Mouse (Mus musculus): ENCODE data around the gene Dync1i1. TPM values are rescaled to one million over a fixed set of nuclear protein-coding genes. Genes with fewer than 3 reads are reported as not detected.

The Dync1i1 gene
- total RNA-seq, 1 experiment from 2014 or later, result not detected

DNA sequence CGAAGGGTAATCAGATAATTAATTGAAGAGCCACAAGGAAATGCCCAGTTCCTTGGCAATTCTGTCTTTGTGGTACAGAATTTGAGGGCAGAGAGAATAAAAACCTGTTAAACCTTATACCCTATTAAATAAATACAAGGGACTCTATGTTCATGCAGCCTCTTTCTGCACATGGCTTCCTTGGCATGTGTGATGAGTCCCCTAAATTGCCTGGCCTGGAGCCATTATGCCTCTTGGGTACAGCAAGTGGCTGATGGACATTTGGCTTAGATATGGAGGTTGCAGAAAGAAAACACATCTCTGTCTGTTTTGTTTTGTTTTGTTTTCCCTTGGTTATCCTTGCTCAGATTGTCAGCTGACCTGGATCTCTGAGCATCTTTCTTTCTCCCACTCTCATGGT is 43.1 kb downstream of the Dync1i1 start:
- no peak for ATAC-seq (replicated peaks; ENCODE audit: low read depth, poor library complexity, severe bottlenecking)

DNA sequence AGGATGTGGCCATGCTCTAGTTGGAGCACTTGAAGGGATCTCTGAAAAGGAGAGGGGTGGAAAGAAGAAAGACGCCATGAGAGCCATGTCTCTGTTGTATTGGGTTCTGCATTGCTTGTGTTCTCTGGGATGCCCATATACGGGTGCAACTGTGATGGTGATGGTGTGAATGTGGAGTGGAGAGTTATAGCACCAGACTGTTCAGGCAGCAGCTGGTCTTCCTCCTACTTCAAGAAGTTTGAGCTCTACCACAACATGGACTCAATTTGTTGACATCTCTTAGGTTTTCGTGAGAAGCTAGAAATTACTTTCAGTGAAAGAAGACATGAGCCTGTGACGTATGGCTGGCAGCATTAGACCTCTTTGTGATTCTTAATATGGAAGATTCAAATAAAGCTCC is 44.8 kb downstream of the Dync1i1 start:
- no peak for ATAC-seq (replicated peaks; ENCODE audit: low read depth, poor library complexity, severe bottlenecking)

DNA sequence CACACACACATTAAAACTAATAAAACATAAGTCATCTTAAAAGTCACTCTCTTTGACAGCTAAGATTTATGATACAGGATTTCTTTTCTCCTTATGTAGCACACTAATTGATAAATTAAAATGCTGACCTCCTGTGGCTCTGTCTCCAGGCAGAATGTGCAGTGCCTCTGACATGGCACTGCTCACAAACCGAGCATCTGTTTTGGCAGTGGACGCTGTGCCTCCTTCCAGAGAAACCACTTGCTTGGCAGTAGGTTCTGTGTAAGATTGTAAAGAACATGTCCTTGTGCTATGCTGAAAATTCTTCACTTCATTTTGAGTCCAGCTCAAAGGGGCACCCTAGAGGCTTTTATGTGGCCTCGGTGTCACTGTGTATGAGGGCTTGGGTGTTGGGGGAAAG is 50.0 kb downstream of the Dync1i1 start:
- no peak for ATAC-seq (replicated peaks; ENCODE audit: low read depth, poor library complexity, severe bottlenecking)

DNA sequence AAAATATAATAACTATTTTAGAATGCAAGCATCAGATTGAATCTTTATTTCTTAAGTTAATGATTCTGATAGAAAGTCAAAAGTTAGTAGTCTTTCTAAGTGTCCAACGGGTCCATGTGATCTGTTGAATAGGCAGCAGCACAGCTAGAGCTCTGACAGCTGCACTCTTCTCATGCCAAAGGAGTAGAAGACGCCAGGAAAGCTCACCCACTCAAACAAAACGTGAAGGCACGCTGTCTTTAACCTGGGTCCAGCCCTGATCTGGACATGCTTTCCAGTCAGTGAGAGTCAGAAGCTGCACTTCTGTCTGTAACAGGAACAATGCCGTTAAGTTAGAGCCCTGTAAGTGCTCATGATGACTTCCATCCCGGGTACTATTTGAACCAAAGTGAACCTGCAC is 56.3 kb downstream of the Dync1i1 start:
- ATAC-seq (replicated peaks; ENCODE audit: low read depth, poor library complexity, severe bottlenecking), result no peak

DNA sequence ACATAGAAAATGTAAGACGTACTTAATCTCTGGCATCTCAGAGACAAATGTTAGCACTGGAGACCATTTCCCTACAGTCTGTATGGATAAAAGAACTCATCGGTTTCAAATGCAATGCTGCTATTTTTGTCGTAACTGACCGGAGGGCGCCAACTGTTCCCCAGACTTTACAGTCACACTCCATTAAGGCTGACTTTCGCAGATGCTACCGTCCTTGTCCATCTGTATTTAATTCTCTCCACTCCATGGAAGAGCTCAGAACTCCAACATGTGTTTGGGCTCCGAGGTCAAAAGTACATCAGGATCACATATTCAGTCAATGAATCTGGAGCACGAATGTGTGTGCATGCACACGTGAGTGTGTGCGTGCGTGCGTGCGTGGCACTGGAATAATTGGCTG is 58.4 kb downstream of the Dync1i1 start:
- ATAC-seq (replicated peaks; ENCODE audit: low read depth, poor library complexity, severe bottlenecking), result no peak

DNA sequence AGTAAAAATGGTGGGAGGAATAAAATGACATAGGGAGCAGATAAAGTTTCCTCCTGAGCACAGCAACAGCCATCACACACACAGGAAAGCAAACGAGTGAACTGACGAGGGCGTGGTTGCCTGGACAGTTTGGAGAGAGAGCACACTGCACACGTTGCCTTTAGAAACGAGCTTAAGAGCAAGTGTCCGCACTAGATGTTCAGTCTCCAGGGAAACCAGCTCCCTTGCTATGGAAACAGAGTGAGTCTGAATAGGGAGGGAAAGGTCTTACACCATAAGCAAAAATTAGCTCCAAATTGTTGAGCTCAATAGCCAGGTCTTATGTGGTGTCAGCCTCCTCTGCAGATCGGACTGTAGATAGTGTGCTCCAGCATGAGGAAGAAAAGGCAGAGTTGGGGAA is 65.2 kb downstream of the Dync1i1 start:
- ATAC-seq (replicated peaks; ENCODE audit: low read depth, poor library complexity, severe bottlenecking), result no peak

DNA sequence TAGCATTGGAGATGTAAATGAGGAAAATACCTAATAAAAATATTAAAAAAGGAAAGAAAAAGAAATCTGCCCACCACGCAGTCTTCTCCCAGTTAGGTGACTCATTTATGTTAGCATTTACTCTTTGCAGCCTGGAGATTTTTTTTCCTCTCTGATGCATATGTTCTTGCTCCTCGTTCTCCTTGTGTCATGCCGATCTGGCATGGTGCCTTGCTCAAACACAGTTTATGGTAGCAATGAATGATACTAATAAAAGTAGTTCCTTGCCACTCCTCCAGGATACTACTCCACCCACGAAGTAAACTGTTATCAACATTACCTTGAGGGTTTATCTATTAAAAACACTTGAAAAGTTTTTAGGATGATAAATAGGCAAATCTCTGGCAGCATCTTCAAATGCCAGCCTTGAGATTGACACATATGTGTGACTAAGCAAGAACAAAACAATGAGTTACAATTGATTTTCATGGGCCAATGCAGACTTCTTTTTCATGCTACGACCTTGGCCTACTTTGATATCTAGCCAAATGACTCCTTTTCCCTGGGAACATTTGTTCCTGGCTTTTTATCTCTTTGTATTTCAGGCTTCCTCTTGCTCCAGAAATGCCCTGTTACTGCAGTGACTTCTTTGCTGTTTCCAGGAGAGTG is 68.8 kb downstream of the Dync1i1 start:
- no peak for ATAC-seq (replicated peaks; ENCODE audit: low read depth, poor library complexity, severe bottlenecking)

DNA sequence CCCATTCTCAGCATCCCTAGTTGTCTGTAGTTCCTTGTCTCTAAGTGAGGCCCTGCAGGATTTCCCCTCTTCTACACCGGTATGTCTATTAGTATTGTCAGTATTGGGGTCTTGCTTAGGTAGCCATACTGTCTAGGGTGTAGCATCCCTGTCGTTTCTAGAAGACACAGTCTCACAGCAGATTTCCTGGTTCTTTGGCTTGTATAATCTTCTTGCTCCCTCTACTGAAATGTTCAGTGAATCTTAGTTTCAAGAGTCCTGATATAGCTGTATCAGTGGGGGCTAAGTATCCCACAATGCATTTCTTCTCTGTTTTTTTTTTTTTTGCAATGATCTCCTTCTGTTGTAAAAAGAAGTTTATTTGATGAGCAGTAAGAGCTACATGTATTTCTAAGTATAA is 69.9 kb downstream of the Dync1i1 start:
- ATAC-seq (replicated peaks; ENCODE audit: low read depth, poor library complexity, severe bottlenecking), result no peak

DNA sequence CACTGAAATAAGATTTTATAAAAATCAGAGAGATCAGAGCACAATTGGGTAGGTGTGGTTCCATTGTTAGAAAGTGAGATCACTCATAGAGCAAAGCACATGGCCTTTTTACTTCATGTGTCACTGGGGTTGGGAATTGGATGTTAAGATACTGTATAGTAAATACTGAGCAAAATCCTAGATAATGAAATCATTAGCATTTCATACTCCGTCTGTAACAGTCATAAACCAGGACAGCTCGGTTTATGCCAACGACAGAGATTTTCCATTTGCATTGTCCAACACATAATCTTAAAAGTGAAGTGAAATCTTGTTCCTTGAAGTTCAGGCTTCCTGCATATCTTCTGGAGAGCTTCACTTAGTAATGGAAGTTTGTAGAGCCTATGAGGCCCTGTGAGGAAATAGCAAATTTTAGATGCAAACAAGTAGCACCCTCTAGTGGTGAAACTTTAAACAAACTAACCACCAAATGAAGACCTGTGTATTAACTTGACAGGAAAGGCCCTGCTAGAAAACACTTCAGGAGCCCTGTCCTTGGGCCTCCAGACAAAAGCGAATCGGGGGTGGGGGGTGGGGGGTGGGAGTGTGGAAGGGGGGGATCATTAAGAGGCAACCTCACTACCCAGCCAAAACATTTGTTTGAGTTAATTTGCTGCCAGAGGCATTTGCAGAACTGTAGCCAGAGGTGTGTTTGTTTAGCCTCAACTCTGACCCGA is 76.8 kb downstream of the Dync1i1 start:
- ATAC-seq (replicated peaks; ENCODE audit: low read depth, poor library complexity, severe bottlenecking), result peak; percentile 72; the same call in 1 of the 2 replicates

DNA sequence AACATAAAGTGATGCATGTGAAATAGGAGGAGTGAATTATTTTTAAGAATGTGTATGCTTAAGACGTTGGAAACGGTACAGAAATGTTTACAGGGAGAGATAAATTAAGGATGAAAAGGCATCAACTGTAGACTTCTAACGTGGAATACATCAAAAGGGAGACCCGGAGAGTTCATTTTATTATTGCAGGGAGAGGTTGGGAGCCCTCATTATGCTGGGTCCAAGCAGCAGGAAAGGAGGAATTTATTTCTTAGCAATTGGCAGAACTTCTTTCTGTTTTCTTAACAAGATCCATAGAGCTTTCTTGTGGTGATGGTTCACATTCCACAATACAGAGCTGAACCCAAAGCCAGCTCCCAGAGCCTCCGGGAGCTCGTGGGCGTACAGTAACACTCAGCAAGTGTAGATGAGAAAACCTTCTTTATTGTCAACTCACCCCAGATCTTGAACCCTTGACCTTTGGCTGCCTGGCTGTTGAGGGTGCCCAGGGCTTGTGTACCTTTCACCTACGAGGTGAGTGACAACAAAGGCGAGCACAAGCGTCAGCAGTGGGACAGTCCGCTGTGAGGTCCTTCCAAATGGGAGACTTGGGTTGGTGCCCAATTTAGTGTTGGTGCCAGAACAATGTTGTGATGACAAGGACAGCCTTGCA is 77.5 kb downstream of the Dync1i1 start:
- ATAC-seq (replicated peaks; ENCODE audit: low read depth, poor library complexity, severe bottlenecking), result no peak

DNA sequence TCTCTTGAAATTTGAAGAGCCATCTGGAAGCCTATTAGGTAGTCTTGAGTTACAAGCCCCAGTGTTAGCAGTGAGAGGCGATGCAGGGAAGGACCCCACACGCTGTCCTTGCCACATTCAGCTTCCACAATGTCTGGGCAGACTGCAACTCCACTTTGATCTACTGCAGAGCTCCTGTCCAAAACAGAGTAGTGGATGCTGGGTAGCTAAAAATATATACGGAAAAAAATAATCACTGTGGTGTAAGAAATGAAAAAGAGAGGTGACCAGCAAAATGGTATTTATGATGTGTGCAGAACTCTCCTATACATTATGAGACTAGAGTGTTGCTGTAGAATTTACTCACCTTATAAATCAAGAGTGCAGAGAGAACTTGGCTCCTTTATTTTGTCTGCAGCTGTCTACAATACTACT is 82.6 kb downstream of the Dync1i1 start:
- no peak for ATAC-seq (replicated peaks; ENCODE audit: low read depth, poor library complexity, severe bottlenecking)

DNA sequence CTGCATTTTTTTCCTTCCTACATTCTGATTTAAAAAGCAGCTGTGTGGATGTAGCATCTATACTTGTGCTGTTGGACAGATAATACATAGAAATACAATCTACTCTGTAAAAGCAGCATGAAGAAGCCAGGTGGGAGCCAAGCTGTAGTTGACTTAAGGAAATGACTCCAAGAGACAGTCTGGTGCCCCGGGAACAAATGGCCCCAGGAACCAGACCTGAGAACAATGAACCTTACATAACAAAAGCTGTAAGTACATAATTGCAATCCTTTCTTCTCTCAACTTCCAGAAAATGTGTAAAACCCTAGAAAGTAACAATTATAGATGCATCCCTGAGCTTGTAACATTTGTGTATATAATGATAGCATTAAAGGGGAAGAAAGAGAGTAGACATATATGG is 86.6 kb downstream of the Dync1i1 start:
- no peak for ATAC-seq (replicated peaks; ENCODE audit: low read depth, poor library complexity, severe bottlenecking)

DNA sequence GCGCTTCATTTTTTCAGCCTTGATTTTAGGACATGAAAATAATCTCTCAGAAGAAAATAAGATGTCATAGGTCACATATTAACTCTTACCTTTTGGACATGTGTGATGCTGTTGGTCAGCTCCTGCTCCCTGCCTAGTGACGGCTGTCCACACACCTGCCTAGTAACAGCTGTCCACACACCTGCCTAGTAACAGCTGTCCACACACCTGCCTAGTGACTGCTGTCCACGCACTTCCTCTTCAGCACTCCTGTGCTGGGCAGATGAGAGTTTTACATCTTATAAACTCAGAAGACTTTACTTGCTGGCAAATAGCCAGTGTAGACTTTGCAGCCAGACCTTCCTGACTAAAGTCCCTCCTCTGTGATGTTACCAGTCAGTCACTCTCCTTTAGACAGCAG is 94.2 kb downstream of the Dync1i1 start:
- no peak for ATAC-seq (replicated peaks; ENCODE audit: low read depth, poor library complexity, severe bottlenecking)

DNA sequence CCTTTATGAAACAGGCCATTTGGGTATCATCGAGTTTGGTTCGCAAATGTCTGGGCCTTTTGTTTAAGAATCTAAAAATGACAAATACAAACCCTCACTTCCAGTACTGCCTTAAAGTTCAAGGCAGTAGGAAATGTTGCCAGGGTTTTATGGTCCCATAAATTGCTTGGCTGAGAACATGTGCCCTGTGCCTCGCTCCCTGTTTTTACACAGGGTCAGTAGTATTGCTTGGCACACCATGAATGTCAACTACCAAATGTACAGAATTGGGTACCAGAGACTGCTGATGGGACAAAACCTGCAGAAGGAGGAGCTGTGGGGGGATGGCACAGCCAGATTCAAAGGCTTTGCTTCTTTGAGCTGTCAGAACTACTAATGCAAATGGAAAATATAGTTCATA is 100.0 kb downstream of the Dync1i1 start:
- ATAC-seq (replicated peaks; ENCODE audit: low read depth, poor library complexity, severe bottlenecking), result no peak

DNA sequence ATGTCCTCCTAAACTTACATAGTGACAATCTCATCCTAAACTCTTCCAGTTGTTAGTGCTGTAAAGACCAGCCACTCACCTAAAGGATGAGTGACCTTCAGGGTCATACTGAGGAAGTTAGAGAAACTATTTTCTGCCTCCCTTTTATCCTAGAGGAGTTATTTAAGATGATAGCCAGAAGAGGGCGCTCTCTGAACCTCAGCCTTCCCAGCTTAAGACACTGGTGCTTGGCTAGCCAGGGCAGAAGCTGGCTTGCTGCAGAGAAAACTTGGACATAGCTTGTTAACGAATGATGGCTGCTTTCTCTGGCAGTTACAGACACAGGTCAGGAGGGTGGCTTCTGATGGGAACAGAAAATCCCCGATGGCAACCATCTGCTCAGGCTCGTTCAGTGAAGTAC is 101.6 kb downstream of the Dync1i1 start:
- no peak for ATAC-seq (replicated peaks; ENCODE audit: low read depth, poor library complexity, severe bottlenecking)

DNA sequence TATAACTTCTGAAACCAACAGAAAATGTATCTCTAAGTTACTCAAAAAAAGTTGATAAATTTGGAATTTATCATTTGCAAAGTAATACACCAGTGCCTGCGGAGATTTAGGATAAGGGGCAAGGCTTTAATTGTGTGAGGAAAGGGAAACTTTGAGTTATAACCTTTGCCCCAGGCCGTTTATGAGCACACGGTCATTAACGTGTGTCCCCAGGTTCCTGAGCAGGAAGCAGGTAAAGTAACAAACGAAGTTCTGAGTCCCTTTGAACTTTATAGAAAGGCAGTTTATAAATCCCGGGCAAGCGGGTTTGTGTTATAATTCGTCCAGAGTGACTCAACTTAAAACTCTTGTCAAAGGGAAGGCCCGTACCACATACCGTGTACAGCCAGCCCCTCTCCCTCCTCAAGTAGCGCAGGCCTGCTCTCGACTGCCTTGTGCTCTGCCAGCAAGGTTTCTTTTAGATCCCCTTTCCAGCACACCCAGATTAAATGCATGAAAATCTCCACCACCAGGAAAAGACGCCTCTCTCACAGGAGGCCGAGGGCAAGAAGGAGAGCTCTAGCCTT is 103.1 kb downstream of the Dync1i1 start:
- ATAC-seq (replicated peaks; ENCODE audit: low read depth, poor library complexity, severe bottlenecking), result no peak

DNA sequence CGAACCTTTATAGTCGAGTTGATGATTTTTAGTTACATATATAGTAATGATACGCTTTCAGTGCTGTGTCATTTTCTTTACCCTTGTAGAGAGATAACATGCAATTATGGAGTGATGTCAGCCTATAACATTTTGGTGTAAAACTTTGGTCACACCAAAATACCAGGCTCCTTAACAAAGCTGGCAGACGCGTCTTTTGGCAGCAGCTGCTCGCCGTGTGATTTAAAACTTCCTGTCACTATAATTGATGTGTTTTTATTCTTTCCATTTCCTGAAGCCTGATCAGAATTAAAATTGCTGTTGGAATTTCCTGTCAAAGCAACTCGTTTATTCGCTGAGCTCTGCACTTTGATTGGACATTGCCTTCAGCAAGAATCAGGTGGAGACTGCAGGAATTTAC is 103.7 kb downstream of the Dync1i1 start:
- no peak for ATAC-seq (replicated peaks; ENCODE audit: low read depth, poor library complexity, severe bottlenecking)

DNA sequence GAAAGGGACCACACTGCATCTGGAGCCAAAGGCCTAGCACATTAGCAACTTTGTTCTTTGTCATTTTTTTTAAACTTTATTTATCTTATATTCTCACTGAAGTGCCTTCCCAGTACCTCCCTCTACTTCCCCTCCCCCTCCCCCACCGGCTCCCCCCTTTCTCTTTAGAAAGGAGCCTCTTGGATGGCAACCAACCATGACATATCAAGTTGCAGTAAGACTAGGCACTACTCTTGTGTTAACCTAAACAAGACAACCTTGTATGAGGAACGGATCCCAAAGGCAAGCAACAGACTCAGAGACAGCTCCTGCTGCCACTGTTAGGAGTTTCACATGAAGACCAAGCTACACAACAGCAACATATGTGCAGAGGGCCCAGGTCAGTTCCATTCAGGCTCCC is 105.3 kb downstream of the Dync1i1 start:
- ATAC-seq (replicated peaks; ENCODE audit: low read depth, poor library complexity, severe bottlenecking), result no peak

DNA sequence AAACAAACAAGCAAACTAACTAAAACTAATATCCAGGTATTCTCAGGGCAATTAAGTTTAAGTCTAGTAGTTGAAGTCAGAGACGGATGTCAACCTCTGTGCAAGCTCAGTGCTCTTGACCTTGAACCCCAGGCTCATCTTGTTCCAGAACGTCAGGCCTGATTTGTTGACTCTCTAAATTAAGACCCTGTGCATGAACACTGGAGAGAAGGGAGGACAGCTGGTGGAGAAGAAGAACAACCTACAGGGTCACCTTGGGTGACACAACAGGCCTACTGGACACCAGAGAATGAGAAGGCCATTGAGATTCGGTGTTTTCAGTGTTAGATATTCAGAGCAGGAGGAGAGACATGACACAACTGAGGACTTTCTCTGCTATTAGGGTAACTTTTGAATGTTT is 105.8 kb downstream of the Dync1i1 start:
- no peak for ATAC-seq (replicated peaks; ENCODE audit: low read depth, poor library complexity, severe bottlenecking)

DNA sequence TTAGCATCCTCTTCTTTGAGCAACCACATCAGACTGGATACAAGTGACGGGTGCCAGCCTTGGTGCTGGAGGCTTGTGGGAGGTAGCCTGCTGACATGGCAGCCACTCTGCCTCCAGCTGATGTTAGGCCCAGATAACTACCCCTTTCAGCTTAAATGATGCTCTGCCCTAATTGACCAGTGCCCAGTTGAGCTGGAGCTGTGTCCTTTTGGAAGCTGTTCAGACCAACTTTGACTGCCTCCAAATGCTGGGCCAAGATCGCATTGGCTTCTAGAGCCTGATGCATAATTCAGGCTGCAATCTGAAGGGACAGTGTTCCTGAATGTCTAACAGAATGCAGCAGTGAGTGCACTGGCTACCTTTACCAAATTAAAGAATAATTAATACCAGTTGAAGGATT is 107.4 kb downstream of the Dync1i1 start:
- ATAC-seq (replicated peaks; ENCODE audit: low read depth, poor library complexity, severe bottlenecking), result no peak

DNA sequence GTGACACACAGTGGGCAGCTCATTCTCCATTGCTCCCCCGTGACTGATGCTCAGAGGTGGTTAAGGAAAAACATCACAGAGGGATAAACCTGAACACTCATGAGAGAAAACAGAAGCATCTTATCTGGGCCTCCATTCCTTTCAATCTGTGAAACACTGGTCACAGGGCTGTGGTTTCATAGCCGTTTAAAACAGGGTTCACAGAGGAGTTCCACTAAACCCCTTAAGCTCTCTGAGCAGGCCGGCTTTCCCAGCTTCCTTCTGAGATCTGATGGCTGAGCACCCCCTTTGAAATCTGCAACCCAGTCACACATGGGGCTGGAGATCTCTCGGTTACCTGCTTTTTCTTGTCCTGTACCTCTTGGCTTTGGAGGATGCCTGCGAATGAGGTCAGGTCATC is 117.0 kb downstream of the Dync1i1 start:
- ATAC-seq (replicated peaks; ENCODE audit: low read depth, poor library complexity, severe bottlenecking), result no peak
